26 mouse cellular contexts compared by ENCODE assay signal in the genomic region with DNA sequence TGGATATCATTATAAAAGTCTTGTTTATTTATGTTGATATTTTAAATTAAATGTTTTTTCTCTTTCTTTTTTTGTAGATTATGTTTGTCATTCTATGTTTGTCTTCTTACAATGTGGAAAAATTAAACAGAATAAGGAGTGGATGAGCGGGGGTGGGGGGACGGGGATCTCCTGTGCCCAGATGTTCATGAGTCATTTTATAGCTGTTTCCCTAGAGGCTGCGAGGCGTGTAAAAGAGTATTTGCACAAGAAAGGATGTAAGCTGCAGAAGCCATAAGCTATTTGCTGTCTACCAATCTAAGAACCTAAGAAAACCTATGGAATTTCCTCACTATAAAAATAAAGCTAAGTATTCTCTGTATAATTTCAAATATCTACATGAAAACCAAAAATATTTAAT.
DNase-seq lines count a peak whose midpoint lies in the region; ATAC-seq lines count a peak whose summit lies in the region.
"Had no signal": no experiment of that assay in that cellular context is flagged by ENCODE, and none has a peak within 500 bp of the region (broad histone marks: within the 10 kb centered on the region; RNA-seq: fewer than 3 reads in every experiment).

No protein-coding gene starts in this region.

- H3K27ac ChIP-seq in midbrain, embryonic 14.5 days (replicated peaks; ENCODE audit: low read depth, low read length), result no peak overlapping the region
- H3K27ac ChIP-seq in midbrain, embryonic 15.5 days, result no peak overlapping the region
- no peak overlapping the region for H3K27ac ChIP-seq in hindbrain, embryonic 13.5 days
- H3K27ac ChIP-seq: embryonic facial prominence, embryonic 13.5 days; embryonic facial prominence, embryonic 15.5 days; forebrain, embryonic 10.5 days; forebrain, embryonic 12.5 days had no signal

- 50% methylated on average over 4 of the region's 4 CpGs for WGBS in midbrain, embryonic 14.5 days
- 53% methylated on average over 4 of the region's 4 CpGs for WGBS in midbrain, embryonic 15.5 days
- 60% methylated on average over 4 of the region's 4 CpGs for WGBS in hindbrain, embryonic 13.5 days

- H3K9me3 ChIP-seq in midbrain, embryonic 14.5 days (ENCODE audit: control insufficient read depth, low read length), result no peaks in the 10 kb centered on the region
- no peaks in the 10 kb centered on the region for H3K9me3 ChIP-seq in midbrain, embryonic 15.5 days
- H3K9me3 ChIP-seq in hindbrain, embryonic 13.5 days, result no peaks in the 10 kb centered on the region
- H3K9me3 ChIP-seq: embryonic facial prominence, embryonic 13.5 days; embryonic facial prominence, embryonic 15.5 days; forebrain, embryonic 10.5 days; forebrain, embryonic 12.5 days; G1E had no signal

- H3K4me3 ChIP-seq in midbrain, embryonic 14.5 days (replicated peaks; ENCODE audit: low read depth, low read length), result no peak overlapping the region
- no peak overlapping the region for H3K4me3 ChIP-seq in midbrain, embryonic 15.5 days
- H3K4me3 ChIP-seq in hindbrain, embryonic 13.5 days, result no peak overlapping the region
- H3K4me3 ChIP-seq: embryonic facial prominence, embryonic 13.5 days; embryonic facial prominence, embryonic 15.5 days; erythroblast, embryonic 14.5 days; forebrain, embryonic 10.5 days; forebrain, embryonic 12.5 days had no signal

- no peaks in the 10 kb centered on the region for H3K27me3 ChIP-seq in midbrain, embryonic 14.5 days (ENCODE audit: control insufficient read depth, insufficient read depth, low read length)
- H3K27me3 ChIP-seq in midbrain, embryonic 15.5 days (replicated peaks), result no peaks in the 10 kb centered on the region
- no peaks in the 10 kb centered on the region for H3K27me3 ChIP-seq in hindbrain, embryonic 13.5 days
- H3K27me3 ChIP-seq: CH12.LX; embryonic facial prominence, embryonic 13.5 days; embryonic facial prominence, embryonic 15.5 days; forebrain, embryonic 12.5 days; Patski had no signal

- no peak overlapping the region for H3K4me2 ChIP-seq in midbrain, embryonic 14.5 days (ENCODE audit: low read length)
- H3K4me2 ChIP-seq in midbrain, embryonic 15.5 days, result no peak overlapping the region
- no peak overlapping the region for H3K4me2 ChIP-seq in hindbrain, embryonic 13.5 days
- H3K4me2 ChIP-seq: embryonic facial prominence, embryonic 13.5 days; embryonic facial prominence, embryonic 15.5 days; forebrain, embryonic 12.5 days had no signal

- DNase-seq in midbrain, embryonic 14.5 days, result peak; percentile 12
- DNase-seq in brain, adult 2 months (ENCODE audit: low read depth, low spot score), result peak; percentile 64
- no peak for DNase-seq in kidney, adult 11 months
- DNase-seq: adrenal gland, adult 8-10 months; adrenal gland, postnatal 14 days; adrenal gland, postnatal 36 days; B cell, adult 2 months; cerebellum, adult 11-12 months; cerebellum, adult 2 months; cerebellum, adult 9-10 months; cerebellum, postnatal 10 days; cerebellum, postnatal 25 days had no signal

- H3K9ac ChIP-seq in midbrain, embryonic 14.5 days (replicated peaks; ENCODE audit: low read length), result no peak overlapping the region
- no peak overlapping the region for H3K9ac ChIP-seq in midbrain, embryonic 15.5 days
- H3K9ac ChIP-seq in hindbrain, embryonic 13.5 days, result no peak overlapping the region
- H3K9ac ChIP-seq: embryonic facial prominence, embryonic 13.5 days; embryonic facial prominence, embryonic 15.5 days; forebrain, embryonic 12.5 days had no signal

- no peaks in the 10 kb centered on the region for H3K36me3 ChIP-seq in midbrain, embryonic 14.5 days (ENCODE audit: control insufficient read depth, insufficient read depth, low read length)
- H3K36me3 ChIP-seq in midbrain, embryonic 15.5 days (replicated peaks), result no peaks in the 10 kb centered on the region
- no peaks in the 10 kb centered on the region for H3K36me3 ChIP-seq in hindbrain, embryonic 13.5 days
- H3K36me3 ChIP-seq: embryonic facial prominence, embryonic 13.5 days; embryonic facial prominence, embryonic 15.5 days; forebrain, embryonic 10.5 days; forebrain, embryonic 12.5 days; G1E had no signal

- ATAC-seq in midbrain, embryonic 14.5 days (ENCODE audit: low FRiP score, low TSS enrichment), result no peak
- ATAC-seq in midbrain, embryonic 15.5 days (replicated peaks), result no peak
- ATAC-seq in hindbrain, embryonic 13.5 days (ENCODE audit: low FRiP score), result no peak
- ATAC-seq: activated CD4-positive, CD25-positive, alpha-beta regulatory T cell, adult 4 months; CD4-positive, CD25-positive, alpha-beta regulatory T cell, adult 4 months; forebrain, embryonic 14.5 days; forebrain, embryonic 16.5 days; Patski had no signal

- H3K4me1 ChIP-seq in midbrain, embryonic 14.5 days (ENCODE audit: control insufficient read depth, insufficient read depth, low read length), result no peaks in the 10 kb centered on the region
- H3K4me1 ChIP-seq in midbrain, embryonic 15.5 days, result no peaks in the 10 kb centered on the region
- no peaks in the 10 kb centered on the region; the same call in 1 of the 2 replicates for H3K4me1 ChIP-seq in hindbrain, embryonic 13.5 days (replicated peaks)
- H3K4me1 ChIP-seq: embryonic facial prominence, embryonic 13.5 days; embryonic facial prominence, embryonic 15.5 days; forebrain, embryonic 10.5 days; forebrain, embryonic 12.5 days had no signal
